Mouse (Mus musculus) CH12.LX (cell line): ENCODE measurements around the gene Sbf2.

Experiments used
- BHLHE40 ChIP-seq: IDR thresholded peaks from 2 replicates; pipeline ENCODE4 v1.6.1; 2011; ENCODE audit warnings: mild to moderate bottlenecking, low read depth, low read length, improper control_type of control experiment
- CHD2 ChIP-seq: IDR thresholded peaks from 2 replicates; pipeline ENCODE4 v1.6.1; 2011; ENCODE audit warnings: low read length, improper control_type of control experiment
- CTCF ChIP-seq, 2 experiments: IDR thresholded peaks in 1 of 2; conservative IDR thresholded peaks in 1 of 2; 2 replicates each; pipeline ENCODE4 v1.5.1; 2011 to 2012; ENCODE audit warnings: low read depth in 2 of 2, low read length in 2 of 2, improper control_type of control experiment in 1 of 2, inconsistent platforms in 1 of 2, mild to moderate bottlenecking in 1 of 2, moderate library complexity in 1 of 2
- HCFC1 ChIP-seq: IDR thresholded peaks from 2 replicates; pipeline ENCODE4 v1.6.1; 2012; ENCODE audit warnings: low read depth, mild to moderate bottlenecking, inconsistent platforms, low read length, improper control_type of control experiment
- IRF4 ChIP-seq: IDR thresholded peaks from 2 replicates; pipeline ENCODE4 v1.6.1; 2014; ENCODE audit warnings: low read depth, mild to moderate bottlenecking, inconsistent platforms, low read length, improper control_type of control experiment
- JUND ChIP-seq: conservative IDR thresholded peaks from 2 replicates; pipeline ENCODE4 v1.6.1; 2011; ENCODE audit warnings: low read depth, low read length, improper control_type of control experiment
- KAT2A ChIP-seq: IDR thresholded peaks from 2 replicates; pipeline ENCODE4 v1.6.1; 2012; ENCODE audit warnings: low read length, improper control_type of control experiment, inconsistent platforms; ENCODE audit not compliant: insufficient replicate concordance
- NRF1 ChIP-seq: IDR thresholded peaks from 2 replicates; pipeline ENCODE4 v1.6.1; 2014; ENCODE audit warnings: low read depth, mild to moderate bottlenecking, inconsistent platforms, low read length, improper control_type of control experiment, moderate library complexity
- POLR2A ChIP-seq: IDR thresholded peaks from 2 replicates; pipeline ENCODE4 v1.6.1; 2011; ENCODE audit warnings: low read depth, mild to moderate bottlenecking, improper control_type of control experiment, low read length
- POLR2AphosphoS2 ChIP-seq: IDR thresholded peaks from 2 replicates; pipeline ENCODE4 v1.6.1; 2011; ENCODE audit warnings: low read depth, low read length, improper control_type of control experiment
- SMC3 ChIP-seq: IDR thresholded peaks from 2 replicates; pipeline ENCODE4 v1.6.1; 2011; ENCODE audit warnings: low read depth, low read length, improper control_type of control experiment
- UBTF ChIP-seq: IDR thresholded peaks from 2 replicates; pipeline ENCODE4 v1.6.1; 2012; ENCODE audit warnings: low read depth, mild to moderate bottlenecking, inconsistent platforms, low read length, improper control_type of control experiment, moderate library complexity
- USF2 ChIP-seq: conservative IDR thresholded peaks from 2 replicates; pipeline ENCODE4 v1.6.1; 2011; ENCODE audit warnings: low read depth, low read length, improper control_type of control experiment
- ZMIZ1 ChIP-seq: IDR thresholded peaks from 2 replicates; pipeline ENCODE4 v1.6.1; 2012; ENCODE audit warnings: low read depth, mild to moderate bottlenecking, inconsistent platforms, low read length, improper control_type of control experiment

GRCm38 (mm10) chr7:110391632-110392031, 223.1 kb downstream of the Sbf2 start:
- TF ChIP-seq HCFC1 (no peak), SMC3 (no peak), JUND (no peak), POLR2A (no peak), USF2 (no peak), POLR2AphosphoS2 (no peak), CTCF (conservative IDR thresholded peaks at IDR 0.05 in 1 of 2, IDR thresholded peaks at IDR 0.05 in 1 of 2; ENCODE audit: low read depth in 2 of 2, low read length in 2 of 2) (no peak), KAT2A (no peak), NRF1 (no peak), BHLHE40 (no peak), ZMIZ1 (no peak), UBTF (no peak), IRF4 (no peak), CHD2 (no peak)
